Mouse (Mus musculus): ENCODE results near the gene Dnase2b.

The Dnase2b gene

GRCm38 (mm10) chr3:146570939-146571338 is 44.5 kb downstream of the Dnase2b start:
- no peak for DNase-seq (ENCODE audit: extremely low read depth, low read depth)

GRCm38 (mm10) chr3:146570148-146570782 is 45.1 kb downstream of the Dnase2b start, which contains the start of gene Uox:
Gene Uox (plus strand): TSS chr3:146570426.
- no peak for DNase-seq (ENCODE audit: extremely low read depth, low read depth)

GRCm38 (mm10) chr3:146569594-146569993 is 45.8 kb downstream of the Dnase2b start:
- DNase-seq (ENCODE audit: extremely low read depth, low read depth), result no peak

- DNase-seq (ENCODE audit: extremely low read depth, low read depth), result no peak
Observed at GRCm38 (mm10) chr3:146567884-146568530, 47.4 kb downstream of the Dnase2b start.

GRCm38 (mm10) chr3:146567366-146567765 is 48.0 kb downstream of the Dnase2b start:
- no peak for DNase-seq (ENCODE audit: extremely low read depth, low read depth)

GRCm38 (mm10) chr3:146565065-146565411 is 50.4 kb downstream of the Dnase2b start:
- DNase-seq (ENCODE audit: extremely low read depth, low read depth), result no peak

- DNase-seq (ENCODE audit: extremely low read depth, low read depth), result peak; percentile 53
Observed at GRCm38 (mm10) chr3:146564268-146565064, 50.9 kb downstream of the Dnase2b start.

GRCm38 (mm10) chr3:146562936-146563335 is 52.5 kb downstream of the Dnase2b start:
- no peak for DNase-seq (ENCODE audit: extremely low read depth, low read depth)

GRCm38 (mm10) chr3:146557507-146557906 is 57.9 kb downstream of the Dnase2b start:
- DNase-seq (ENCODE audit: extremely low read depth, low read depth), result no peak

GRCm38 (mm10) chr3:146556567-146556966 is 58.8 kb downstream of the Dnase2b start:
- DNase-seq (ENCODE audit: extremely low read depth, low read depth), result no peak

GRCm38 (mm10) chr3:146554816-146555215 is 60.6 kb downstream of the Dnase2b start:
- no peak for DNase-seq (ENCODE audit: extremely low read depth, low read depth)

GRCm38 (mm10) chr3:146543632-146544031 is 71.8 kb downstream of the Dnase2b start:
- DNase-seq (ENCODE audit: extremely low read depth, low read depth), result no peak

- DNase-seq (ENCODE audit: extremely low read depth, low read depth), result no peak
Observed at GRCm38 (mm10) chr3:146540521-146541273, 74.7 kb downstream of the Dnase2b start.

GRCm38 (mm10) chr3:146534986-146535385 is 80.4 kb downstream of the Dnase2b start:
- DNase-seq (ENCODE audit: extremely low read depth, low read depth), result no peak
